Mouse (Mus musculus) testis, adult 10 weeks (tissue): Measurements from ENCODE around the gene BC017158. TPM values are rescaled to one million over a fixed set of nuclear protein-coding genes. Genes with fewer than 3 reads are reported as not detected.

Experiments
- polyA plus RNA-seq: library from polyadenylated mRNA; stranded (reverse); fragments of 350-450 nt; fragmentation: Illumina TruSeq; extraction: RNeasy Lipid Tissue Mini Kit (QIAGEN cat#74804); gene quantifications from one replicate; pipeline ENCODE4 v1.2.3, GENCODE M21; 2014; ENCODE audit warnings: low read depth, low replicate concordance

BC017158 gene
- polyA plus RNA-seq: 0.99 TPM

DNA sequence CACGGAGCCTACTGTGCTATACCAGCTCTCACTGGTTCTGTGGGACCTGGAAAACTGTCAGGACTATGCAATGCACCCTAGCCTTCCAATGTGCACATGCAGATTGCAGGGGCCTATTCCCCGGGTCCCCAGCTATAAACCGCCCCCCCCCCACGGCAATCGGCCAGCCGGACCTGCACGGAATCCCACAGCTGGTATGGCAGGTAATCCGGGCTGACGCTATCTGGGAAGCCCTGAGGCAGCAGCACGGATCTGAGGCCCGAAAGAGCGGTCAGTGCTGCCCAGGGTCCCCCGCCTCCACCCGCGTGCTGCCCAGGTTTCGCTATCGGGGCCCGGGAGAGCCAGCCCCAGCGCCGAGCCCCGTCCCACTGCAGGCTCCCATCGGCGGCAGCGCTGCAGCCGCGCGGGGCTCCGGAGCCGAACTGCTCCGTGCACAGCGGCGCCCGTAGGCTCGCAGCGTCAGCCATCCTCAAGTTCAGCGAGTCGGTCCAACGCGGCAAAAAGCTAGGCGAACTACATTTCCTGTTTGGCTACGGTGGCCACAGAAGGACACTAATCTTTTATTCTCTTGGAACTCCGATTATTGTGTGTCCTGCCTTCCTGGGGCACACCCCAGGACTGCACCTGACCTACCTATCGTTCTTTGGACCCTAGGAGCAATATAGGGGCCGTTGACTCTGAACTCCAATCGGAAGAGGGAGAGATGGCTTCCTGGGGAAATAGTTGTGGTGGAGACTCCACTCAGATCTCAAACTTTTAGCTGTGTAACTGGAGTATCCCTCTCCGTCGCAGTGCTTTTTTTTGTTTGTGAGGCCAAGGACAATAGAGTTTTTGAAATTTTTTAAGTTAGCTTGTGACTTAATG lies at the start of gene BC017158:
Gene BC017158 (minus strand): TSS at position 554 of the 864 bp plus-strand sequence.

DNA sequence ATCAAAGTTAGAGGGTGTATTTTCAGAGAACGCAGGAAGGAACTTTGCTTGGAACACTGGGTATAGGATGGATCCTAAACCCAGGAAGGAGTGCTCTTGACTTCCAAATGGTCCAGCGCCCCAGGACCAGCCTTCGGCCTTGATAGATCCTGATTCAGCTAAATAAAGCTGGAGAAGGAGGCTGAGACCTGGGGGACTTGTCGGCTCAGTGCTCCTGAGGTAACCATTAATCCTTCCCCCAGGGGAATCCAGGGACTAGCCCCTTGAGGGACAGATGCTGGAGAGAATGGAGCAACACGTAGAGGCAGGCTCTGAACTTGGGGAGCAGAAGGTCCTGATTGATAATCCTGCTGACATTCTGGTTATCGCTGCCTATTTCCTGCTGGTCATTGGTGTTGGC lies 32.6 kb downstream of the BC017158 start, which contains the start of gene Slc5a2:
Gene Slc5a2 (plus strand): TSS at position 247 of the 400 bp plus-strand sequence.

DNA sequence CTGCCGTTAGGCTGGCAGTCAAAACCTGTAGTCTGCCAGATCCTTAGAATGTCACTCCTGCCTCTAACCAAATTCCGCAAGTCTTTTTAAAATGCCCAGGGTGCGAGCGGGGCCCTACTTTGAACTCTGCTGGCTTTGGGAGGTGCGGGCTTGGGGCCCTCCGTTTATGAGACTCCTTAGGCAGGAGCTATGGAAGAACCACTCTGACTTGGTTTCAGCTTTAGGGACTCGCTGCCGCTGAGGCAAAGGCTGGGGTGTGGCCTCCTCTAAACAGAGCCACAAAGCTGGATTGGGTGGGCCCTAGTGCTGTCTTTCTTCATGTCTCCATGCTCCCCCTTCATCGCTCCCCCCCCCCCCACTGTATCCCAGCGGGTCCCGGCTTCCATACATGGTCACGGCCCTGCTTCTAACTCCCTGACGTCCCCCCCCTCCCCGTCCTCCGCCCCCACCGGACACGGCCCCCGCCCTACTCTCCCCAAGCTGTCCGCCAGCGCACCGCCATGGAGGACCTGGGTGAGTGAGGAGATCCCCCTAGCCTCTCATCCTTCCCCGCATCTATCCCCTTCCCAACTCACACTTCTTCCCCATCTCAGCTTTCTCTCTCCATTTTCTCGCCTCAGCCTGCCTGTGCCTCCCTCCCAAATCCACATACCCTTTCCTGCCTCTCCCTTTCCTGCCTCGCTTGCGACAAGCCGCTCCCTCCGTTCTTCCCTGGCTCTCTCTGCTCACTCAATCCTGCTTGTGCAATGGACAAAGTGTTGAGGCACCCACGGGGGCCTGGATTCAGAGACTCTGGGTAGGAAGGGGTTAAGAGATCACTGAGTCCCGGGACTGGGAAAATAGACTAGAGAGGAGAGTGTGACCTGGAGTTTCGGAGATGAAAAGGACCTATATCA lies 51.2 kb downstream of the BC017158 start, which contains the start of gene Tgfb1i1:
Gene Tgfb1i1 (plus strand): TSS at position 317 of the 896 bp plus-strand sequence.

DNA sequence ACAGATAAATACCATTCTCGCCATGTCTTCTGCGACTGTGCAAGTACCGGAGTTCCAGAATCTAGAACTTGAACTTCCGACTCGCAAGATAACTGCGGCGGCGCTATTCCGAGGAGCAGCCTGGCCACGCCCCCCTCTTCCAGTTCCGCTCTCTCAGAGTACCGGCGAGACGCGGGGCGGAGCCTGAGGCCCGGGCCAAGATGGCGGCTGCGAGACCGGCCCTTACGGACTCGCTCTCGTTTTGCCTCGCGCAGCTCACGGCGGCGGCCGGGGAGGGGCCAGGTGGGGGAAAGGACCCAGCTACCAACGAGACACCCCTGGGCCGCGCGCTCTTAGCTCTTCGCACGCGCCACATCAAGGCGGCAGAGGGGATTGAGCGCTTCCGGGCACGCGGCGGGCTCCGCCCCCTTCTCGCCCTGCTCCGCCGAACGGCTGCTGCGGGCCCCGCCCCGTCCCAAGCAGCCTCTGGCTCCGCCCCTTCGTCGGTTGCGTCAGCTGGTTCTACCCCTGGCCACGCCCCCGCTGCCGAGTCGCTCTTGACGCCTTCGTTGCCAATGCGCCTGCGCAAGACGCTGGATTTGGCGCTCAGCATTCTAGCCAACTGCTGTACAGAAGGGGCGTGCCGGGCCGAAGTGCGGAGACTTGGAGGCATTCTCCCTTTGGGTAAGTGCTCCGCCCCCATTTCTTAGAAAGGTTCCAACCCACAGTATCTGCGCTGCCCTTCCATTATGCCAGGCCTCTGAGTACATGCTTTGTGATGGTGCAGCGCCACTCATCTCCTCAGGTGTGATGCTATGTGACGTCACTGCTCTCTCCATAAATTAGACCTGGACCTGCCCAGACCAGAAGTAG lies 59.8 kb downstream of the BC017158 start, which contains the start of gene 9130023H24Rik:
Gene 9130023H24Rik (minus strand): TSS at position 105 of the 852 bp plus-strand sequence.

DNA sequence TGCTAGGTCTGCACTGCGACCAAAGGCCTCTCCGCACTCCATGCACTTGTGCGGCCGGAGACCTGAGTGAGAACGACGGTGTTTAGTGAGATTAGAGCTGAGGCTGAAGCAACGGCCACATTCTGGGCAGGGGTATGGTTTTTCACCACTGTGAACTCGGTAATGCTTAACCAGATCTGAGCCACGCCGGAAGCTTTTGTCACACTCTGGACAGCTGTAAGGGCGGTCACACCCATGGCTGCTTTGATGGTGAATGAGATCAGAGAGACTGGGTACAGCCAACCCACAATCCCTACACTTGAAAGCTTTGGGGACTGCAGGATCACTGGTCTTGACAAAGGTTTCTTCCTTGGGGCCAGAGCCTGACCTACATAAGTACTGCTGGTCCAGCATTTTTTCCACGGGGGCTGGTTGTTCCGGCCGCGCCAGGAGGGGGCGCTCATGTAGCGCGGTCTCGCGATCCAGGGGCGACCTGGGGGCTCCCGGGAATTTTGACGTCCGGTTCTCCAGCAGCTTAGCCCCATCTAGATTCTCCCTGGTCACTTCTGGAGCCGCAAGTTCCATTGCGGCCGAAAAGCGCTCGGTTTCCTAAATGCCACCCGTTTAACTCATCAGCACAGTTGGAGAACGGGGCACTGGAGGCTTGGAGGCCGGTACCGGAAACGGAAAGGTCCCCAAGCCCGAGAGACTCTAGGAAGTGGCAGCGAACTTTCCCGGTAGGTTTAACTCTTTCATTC lies 60.9 kb downstream of the BC017158 start, which contains the start of gene Armc5:
Gene Armc5 (plus strand): TSS at position 487 of the 737 bp plus-strand sequence.

Other genes starting within 250 kb of the BC017158 start
- 0.57 TPM for gene Itgam, start 235.5 kb downstream of the BC017158 start, polyA plus RNA-seq
- not detected for gene Gm49368, start 235.5 kb downstream of the BC017158 start, polyA plus RNA-seq
- 0.11 TPM for gene Itgax, start 168.6 kb downstream of the BC017158 start, polyA plus RNA-seq
- 18.0 TPM for gene Itgad, start 143.8 kb downstream of the BC017158 start, polyA plus RNA-seq
- not detected for gene Cox6a2, start 91.8 kb downstream of the BC017158 start, polyA plus RNA-seq
- gene Armc5, start 60.8 kb downstream of the BC017158 start, polyA plus RNA-seq: 0.22 TPM
- gene 9130023H24Rik, start 60.1 kb downstream of the BC017158 start, polyA plus RNA-seq: 8.1 TPM
- 0.50 TPM for gene Tgfb1i1, start 51.4 kb downstream of the BC017158 start, polyA plus RNA-seq
- gene Slc5a2, start 32.5 kb downstream of the BC017158 start, polyA plus RNA-seq: not detected
- 33.4 TPM for gene Rgs10, start 120.6 kb upstream of the BC017158 start, polyA plus RNA-seq
- 151 TPM for gene Tial1, start 163.5 kb upstream of the BC017158 start, polyA plus RNA-seq
- gene Bag3, start 225.4 kb upstream of the BC017158 start, polyA plus RNA-seq: 9.8 TPM